Mouse (Mus musculus): ENCODE results near the gene Sgip1. TPM values are rescaled to one million over a fixed set of nuclear protein-coding genes. Genes with fewer than 3 reads are reported as not detected.

Sgip1 gene
- total RNA-seq, 2 experiments from 2014 or later, result 235 to 256 TPM

- DNase-seq (ENCODE audit: low spot score in 2 of 2), result no peak
These were observed 33.5 kb downstream of the Sgip1 start for GRCm38 (mm10) chr4:102774549-102774948.

DNA sequence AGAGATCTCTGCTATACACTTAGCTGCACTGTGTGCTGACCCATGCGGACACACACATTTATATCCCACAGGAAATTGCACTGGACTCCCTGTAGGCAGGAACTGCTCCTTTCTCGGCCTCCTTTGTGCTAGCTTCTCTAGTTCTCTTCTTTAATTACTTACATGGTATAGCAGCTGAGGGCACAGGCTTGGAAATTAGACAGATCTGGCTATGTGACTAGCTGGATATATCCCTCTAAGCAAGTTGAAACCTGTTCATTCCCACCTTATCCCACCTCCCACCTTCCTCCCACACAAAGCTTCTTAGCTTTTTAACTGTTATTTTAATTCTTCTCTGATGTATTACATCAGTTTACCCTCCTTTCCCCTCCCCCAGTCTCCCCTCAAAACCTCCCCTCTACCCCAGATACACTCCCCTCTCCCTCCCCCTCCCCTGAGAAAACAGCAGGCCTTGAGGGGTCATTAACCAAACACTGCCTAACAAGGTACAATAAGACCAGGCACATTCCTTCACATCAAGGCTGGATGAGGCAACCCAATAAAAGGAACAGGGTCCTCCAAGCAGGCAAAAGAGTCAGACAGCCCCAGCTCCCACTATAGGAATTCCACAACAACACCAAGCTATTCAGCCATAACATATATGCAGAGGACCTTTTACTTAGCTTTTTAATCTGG lies 34.6 kb downstream of the Sgip1 start:
- DNase-seq (ENCODE audit: low spot score in 2 of 2), result no peak

DNA sequence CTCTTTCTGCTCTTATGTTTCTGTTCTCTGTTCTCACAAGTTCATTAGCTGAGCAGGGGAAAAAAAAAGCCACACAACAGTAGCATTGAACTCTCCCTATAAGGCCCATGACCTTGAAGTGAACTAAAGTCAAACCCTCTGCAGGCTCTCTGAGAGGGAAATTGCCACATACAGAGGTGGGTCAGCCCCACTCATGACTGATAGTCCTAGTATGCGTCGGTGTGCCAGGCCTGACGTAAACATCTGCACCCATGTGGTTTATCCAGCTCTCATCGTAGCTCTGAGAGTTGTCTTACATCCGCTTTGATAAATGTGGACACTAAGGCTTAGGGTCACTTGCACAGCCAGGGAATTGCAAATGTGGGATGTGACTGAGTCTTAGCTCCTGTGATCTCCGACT lies 38.8 kb downstream of the Sgip1 start:
- DNase-seq (ENCODE audit: low spot score in 2 of 2), result no peak

DNA sequence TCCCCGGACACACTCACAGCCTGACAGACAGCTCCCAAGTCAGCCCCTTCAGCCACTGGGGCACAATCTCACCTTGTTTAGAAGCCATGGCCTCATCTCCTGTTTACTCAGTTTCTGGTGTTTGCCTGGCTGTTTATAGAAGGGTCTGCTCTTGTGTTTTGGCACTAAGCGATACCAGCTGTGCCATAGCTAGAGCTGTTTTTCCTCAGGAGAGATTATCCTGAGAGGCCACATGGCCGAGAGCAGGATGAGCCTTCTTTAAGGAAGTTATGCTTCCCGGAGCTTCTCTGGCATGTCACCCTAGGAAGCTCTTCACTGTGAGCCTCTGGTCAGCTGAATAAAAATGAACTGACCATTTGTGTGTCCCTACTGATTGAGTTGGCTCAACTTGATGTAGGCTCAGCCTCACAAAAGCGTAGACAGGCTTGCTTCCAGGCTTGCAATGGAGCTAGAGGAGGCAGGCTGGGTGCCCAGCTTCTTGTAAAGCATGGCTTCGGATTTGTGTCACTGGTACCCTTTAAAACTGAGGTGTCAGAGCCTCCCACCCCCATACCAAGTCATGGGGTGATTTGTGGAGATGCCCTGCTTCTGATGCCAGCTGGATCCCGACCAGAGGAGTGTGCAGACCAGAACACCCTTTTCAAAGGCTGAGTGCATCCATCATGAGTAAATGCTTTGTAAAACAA lies 42.1 kb downstream of the Sgip1 start:
- DNase-seq (ENCODE audit: low spot score in 2 of 2), result peak; percentile 58 to 69

DNA sequence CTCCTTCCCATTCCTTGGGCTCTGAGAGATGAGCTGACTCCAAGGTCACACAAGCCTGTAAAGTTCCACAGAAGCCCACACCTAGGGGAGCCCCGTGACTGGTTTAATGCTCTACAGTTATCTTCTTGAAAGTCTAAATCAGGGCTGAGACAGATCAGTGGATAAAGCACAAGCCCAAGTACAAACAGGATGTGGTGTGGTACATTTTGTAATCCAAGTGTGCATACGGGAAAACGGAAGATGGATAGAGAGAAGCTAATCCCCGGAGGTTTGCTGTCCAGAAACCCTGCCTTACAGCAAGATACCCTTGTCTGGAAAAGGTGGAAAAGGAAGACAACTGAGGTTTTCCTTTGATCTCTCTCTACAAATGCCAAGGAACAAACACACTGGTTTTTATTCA lies 44.1 kb downstream of the Sgip1 start:
- no peak for DNase-seq (ENCODE audit: low spot score in 2 of 2)

DNA sequence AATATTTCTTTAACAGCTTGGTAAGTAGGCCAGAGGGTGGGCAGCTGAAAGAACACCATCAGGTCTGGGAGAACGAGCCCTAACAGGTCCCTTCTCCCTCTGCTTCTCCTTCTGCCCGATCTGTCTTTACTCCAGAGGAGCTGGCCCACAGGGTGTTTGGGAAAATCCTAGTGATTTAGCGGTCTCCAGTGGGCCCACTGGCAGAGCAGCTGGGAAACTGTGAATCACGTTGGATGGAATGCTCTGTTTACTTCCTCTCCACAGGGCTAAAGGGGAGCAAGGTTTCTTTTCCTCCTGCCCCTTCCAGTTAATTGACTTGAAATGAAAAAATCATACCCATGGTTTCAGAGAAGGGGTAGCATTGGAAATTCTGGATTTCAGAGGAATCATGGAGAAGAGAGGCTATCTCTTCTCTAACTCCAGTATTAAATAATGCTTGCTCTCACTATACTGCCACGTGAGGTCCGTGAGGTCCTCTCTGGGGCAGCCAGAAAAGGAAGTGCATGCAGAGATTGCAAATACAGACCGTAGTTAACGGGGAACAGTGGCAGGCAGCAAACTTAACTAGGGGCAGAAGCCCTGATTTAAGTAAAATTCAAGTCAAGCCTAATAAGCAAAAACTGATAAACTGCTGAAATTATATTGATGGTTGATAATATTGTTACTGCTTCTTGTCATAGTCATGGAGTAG lies 51.1 kb downstream of the Sgip1 start:
- DNase-seq (ENCODE audit: low spot score in 2 of 2), result no peak

GRCm38 (mm10) chr4:102801471-102801870 lies 60.4 kb downstream of the Sgip1 start:
- DNase-seq (ENCODE audit: low spot score in 2 of 2), result no peak

GRCm38 (mm10) chr4:102801936-102802335 lies 60.8 kb downstream of the Sgip1 start:
- DNase-seq (ENCODE audit: low spot score in 2 of 2), result no peak

- no peak for DNase-seq (ENCODE audit: low spot score in 2 of 2)
These were observed 63.5 kb downstream of the Sgip1 start for GRCm38 (mm10) chr4:102804611-102805010.

GRCm38 (mm10) chr4:102806987-102807386 lies 65.9 kb downstream of the Sgip1 start:
- no peak for DNase-seq (ENCODE audit: low spot score in 2 of 2)

DNA sequence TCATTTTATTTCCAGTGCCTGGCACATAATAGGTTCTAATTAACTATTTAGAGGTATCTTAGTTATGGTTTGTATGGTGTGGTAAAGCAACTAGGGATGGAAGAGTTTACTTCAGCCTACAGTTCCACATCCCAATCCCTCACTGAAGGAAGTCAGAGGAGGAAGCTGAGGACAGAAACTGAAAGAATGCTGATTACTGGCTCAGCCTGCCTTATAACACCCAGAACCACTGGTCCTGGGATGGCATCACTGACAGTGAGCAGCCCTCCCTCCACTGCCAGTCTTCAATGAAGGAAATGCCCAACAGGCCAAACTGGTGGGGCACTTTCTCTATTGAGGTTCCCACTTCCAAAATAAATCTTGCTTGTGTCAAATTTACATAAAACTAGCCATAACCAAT lies 67.2 kb downstream of the Sgip1 start:
- DNase-seq (ENCODE audit: low spot score in 2 of 2), result no peak

DNA sequence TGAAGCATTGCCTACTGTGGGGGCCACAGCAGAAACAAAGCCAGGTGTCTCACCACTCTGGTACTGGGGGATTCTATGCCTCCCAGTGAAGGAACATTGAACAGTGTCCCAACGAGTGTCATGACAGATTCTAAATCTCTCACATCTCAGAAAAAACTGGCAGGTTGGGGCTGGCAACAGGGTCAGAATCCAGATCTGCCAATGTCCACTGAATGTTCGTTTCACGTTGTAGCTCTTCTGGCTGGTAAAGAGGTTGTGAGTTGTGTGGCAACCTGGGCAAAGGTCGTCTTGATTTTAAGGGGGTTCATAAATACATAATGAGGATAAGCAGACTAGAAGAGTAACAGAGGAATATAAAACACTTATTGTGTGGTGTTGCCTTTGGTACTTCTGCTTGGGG lies 68.2 kb downstream of the Sgip1 start:
- no peak for DNase-seq (ENCODE audit: low spot score in 2 of 2)

GRCm38 (mm10) chr4:102810277-102810676 lies 69.2 kb downstream of the Sgip1 start:
- DNase-seq (ENCODE audit: low spot score in 2 of 2), result no peak

DNA sequence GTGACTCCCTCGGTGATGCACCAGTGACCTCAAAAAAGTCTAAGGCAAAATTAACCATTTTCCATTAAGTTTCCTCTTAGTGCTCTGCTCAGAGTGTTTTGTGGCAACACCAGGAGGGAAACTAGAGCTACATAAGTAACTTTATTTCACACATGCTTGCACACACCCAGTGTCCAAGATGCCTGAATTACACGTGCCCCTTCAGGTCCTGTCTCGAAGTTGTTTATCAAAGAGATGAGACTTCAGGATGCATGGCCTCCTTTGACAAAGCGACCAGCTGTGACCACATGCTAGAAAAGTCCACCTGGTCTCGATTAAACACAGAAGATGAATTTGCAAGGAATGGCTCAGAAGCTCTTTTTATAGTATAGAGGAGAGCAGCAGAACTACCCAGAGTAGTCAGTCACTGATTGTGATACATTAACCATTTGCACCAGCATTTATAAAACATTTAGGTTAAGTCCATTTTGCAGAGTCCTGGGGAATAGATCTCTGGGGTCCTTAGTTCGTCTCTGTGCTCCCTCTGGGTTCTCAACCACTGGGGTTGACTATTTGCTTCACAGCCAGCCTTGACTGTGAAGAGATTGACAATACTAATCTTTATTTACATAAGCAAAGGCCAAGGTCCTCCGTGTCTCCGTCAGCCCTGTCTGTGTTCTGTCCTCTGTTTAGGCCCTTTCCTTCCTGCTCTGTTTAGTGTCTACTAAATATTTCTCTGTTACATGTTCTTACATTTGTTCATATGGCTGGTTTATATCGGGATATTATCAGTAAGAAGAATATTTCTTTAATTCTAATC lies 70.1 kb downstream of the Sgip1 start:
- DNase-seq (ENCODE audit: low spot score in 2 of 2), result no peak

GRCm38 (mm10) chr4:102813346-102813745 lies 72.2 kb downstream of the Sgip1 start:
- DNase-seq (ENCODE audit: low spot score in 2 of 2), result no peak

DNA sequence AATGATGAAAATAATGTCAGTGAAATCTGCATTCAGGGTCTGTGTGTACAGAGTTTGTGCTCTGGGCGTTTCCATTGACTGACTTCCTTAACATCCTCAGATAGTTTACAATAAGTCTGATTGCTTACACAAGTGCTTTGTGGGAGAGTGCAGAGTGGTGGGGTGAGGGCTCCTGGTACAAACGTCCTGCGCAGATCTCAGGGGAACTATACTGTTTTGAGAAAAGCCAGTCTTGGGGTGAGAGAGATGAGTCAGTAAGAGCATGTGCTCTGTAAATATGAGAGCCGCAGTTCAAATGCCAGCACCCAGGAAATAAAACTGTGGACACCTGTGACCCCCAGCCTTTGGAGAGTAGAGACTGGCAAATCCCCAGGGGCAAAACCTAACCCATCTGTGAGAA lies 80.7 kb downstream of the Sgip1 start:
- DNase-seq (ENCODE audit: low spot score in 2 of 2), result no peak

- DNase-seq (ENCODE audit: low spot score in 2 of 2), result no peak
These were observed 83.4 kb downstream of the Sgip1 start for GRCm38 (mm10) chr4:102824494-102824893.

DNA sequence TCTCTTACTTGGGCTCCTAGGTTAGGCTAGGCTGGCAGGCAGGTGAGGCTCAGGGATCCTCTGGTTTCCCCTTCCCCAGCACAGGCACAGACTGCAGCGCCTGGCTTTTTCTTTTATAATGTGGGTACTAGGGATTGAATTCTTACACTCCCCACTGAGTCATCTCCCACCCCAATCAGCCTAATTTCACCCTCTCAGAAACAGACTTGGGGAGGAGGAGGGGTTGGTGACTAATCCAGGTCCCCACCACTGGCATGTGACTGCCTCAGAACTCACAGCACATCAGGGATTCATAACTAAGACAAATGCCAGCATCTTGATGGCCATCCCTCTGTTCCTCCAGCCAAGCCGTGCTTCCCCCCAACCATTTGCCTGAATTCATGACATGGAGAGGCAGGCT lies 85.1 kb downstream of the Sgip1 start:
- DNase-seq (ENCODE audit: low spot score in 2 of 2), result no peak

DNA sequence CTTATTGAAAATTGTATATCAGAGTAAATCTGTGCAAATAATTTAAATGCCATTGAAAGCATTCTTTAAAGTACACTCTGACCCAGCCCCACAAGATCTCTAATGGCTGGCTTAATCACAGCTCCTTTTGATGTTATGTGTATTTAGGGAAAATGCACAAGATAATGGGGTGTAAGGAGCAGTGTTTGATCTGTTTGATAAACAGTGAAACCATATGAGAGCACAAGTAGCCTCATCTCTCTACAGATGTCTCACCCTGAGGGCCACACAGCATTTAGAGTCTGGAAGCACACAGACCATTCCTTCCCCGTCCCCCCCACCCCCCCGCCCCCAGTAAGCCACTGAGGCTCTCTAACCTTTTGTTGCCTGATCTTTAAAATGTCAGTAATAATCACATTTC lies 87.4 kb downstream of the Sgip1 start:
- DNase-seq (ENCODE audit: low spot score in 2 of 2), result no peak

- DNase-seq (ENCODE audit: low spot score in 2 of 2), result no peak
These were observed 92.1 kb downstream of the Sgip1 start for GRCm38 (mm10) chr4:102833191-102833590.

DNA sequence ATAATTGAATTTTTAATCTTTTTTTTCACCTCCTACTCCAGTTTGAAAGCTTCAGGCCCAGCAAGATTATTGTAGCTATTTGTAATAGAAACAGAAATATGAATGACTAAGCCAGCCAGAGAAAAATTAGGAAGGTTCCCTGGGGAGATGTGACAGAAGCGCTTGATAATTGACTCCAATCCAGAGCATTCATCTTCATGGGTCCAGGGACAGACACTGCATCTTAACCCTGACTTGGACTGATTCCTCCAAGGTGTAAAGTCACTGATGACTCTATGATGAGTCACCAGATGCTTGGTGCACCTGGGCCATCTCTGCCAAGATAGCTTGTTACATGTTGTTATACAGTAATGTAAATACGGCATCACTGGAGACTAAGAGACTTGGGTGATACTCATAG lies 92.6 kb downstream of the Sgip1 start:
- DNase-seq (ENCODE audit: low spot score in 2 of 2), result no peak

DNA sequence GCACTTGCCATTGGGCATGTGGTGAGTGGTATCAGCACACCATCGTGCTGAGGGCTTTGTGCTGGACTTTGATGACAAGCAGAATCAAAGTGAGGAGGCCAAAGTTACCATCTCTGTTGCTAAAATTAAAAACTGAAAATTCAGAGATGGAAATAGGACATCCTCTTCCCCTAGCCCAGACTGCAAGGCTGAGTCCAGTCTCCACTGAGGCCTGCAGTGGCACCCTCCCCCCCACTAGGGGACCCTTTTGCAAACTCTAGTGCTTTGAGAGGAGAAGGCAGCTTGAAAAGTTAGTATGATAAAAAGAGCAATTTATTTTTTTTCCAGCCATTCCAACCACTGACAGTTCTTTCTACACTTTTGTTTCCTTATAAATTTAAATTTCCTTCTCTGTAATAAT lies 93.6 kb downstream of the Sgip1 start:
- no peak for DNase-seq (ENCODE audit: low spot score in 2 of 2)
